Mouse (Mus musculus) heart, adult 9 months (tissue): ENCODE measurements around the gene Lhx9.

Experiments
- DNase-seq, 2 experiments: peaks; one replicate each; pipeline ENCODE4 v3.0.0; 2022; ENCODE audit warnings: low spot score in 2 of 2

Lhx9 gene

GRCm38 (mm10) chr1:138839809-138840430 is 8.5 kb downstream of the Lhx9 start:
- no peak for DNase-seq

- no peak for DNase-seq
Measured at GRCm38 (mm10) chr1:138839291-138839690, 9.1 kb downstream of the Lhx9 start.

GRCm38 (mm10) chr1:138837786-138838743 is 10.3 kb downstream of the Lhx9 start:
- DNase-seq, result no peak

- peak in 1 of 2 experiments; percentile 41 for DNase-seq
Measured at GRCm38 (mm10) chr1:138835355-138835900, 12.9 kb downstream of the Lhx9 start.

- no peak for DNase-seq
Measured at GRCm38 (mm10) chr1:138831309-138831708, 17.1 kb downstream of the Lhx9 start.

GRCm38 (mm10) chr1:138826841-138827240 is 21.5 kb downstream of the Lhx9 start:
- no peak for DNase-seq

- no peak for DNase-seq
Measured at GRCm38 (mm10) chr1:138822985-138823322, 25.4 kb downstream of the Lhx9 start.

- DNase-seq, result no peak
Measured at GRCm38 (mm10) chr1:138822255-138822984, 26.0 kb downstream of the Lhx9 start.

GRCm38 (mm10) chr1:138801732-138802131 is 46.6 kb downstream of the Lhx9 start:
- no peak for DNase-seq

GRCm38 (mm10) chr1:138801296-138801695 is 47.1 kb downstream of the Lhx9 start:
- no peak for DNase-seq

GRCm38 (mm10) chr1:138799692-138800314 is 48.6 kb downstream of the Lhx9 start:
- DNase-seq, result no peak

- DNase-seq, result no peak
Measured at GRCm38 (mm10) chr1:138798110-138798509, 50.3 kb downstream of the Lhx9 start.

GRCm38 (mm10) chr1:138785856-138786255 is 62.5 kb downstream of the Lhx9 start:
- no peak for DNase-seq

- no peak for DNase-seq
Measured at GRCm38 (mm10) chr1:138784019-138784418, 64.4 kb downstream of the Lhx9 start.
